Mouse (Mus musculus) hindbrain, embryonic 13.5 days (tissue): ENCODE results near the gene Mcam. TPM values are rescaled to one million over a fixed set of nuclear protein-coding genes. Genes with fewer than 3 reads are reported as not detected.
A peak's percentile ranks its signal among the peaks of the same experiment; 100 is the strongest.

ENCODE experiments used
- ATAC-seq: fragments of 200-750 bp; cut with Nextera tagmentation; 2 replicates; pipeline ENCODE4 v1.8.0; 2017; ENCODE audit warnings: moderate TSS enrichment; ENCODE audit not compliant: low FRiP score
- H3K27ac ChIP-seq: fragments of 300-500 bp; sonication (generic); 2 replicates; pipeline ENCODE4 v1.5.1; 2015; ENCODE audit warnings: inconsistent platforms, mild to moderate bottlenecking, moderate library complexity
- H3K27me3 ChIP-seq: fragments of 300-500 bp; sonication (generic); 2 replicates; pipeline ENCODE4 v1.6.1; 2015; ENCODE audit warnings: mild to moderate bottlenecking, inconsistent platforms
- H3K36me3 ChIP-seq: fragments of 300-500 bp; sonication (generic); 2 replicates; pipeline ENCODE4 v1.6.1; 2015; ENCODE audit warnings: mild to moderate bottlenecking, inconsistent platforms
- H3K4me1 ChIP-seq: fragments of 300-500 bp; sonication (generic); replicated peaks from 2 replicates; pipeline ENCODE4 v1.6.1; 2015; ENCODE audit warnings: inconsistent platforms
- H3K4me2 ChIP-seq: fragments of 300-500 bp; sonication (generic); 2 replicates; pipeline ENCODE4 v1.6.1; 2015; ENCODE audit warnings: inconsistent platforms, mild to moderate bottlenecking, moderate library complexity
- H3K4me3 ChIP-seq: fragments of 300-500 bp; sonication (generic); 2 replicates; pipeline ENCODE4 v1.5.1; 2015; ENCODE audit warnings: mild to moderate bottlenecking, inconsistent platforms
- H3K9ac ChIP-seq: fragments of 300-500 bp; sonication (generic); 2 replicates; pipeline ENCODE4 v1.6.1; 2015; ENCODE audit warnings: mild to moderate bottlenecking, inconsistent platforms
- H3K9me3 ChIP-seq: fragments of 300-500 bp; sonication (generic); 2 replicates; pipeline ENCODE4 v1.6.1; 2016; ENCODE audit warnings: inconsistent platforms
- WGBS: fragments of 180-500 bp; shearing (Covaris S2); methylation state at CpG from one replicate; pipeline ENCODE4 v1.1.7; 2015; 5-methylcytosine and 5-hydroxymethylcytosine counted together
- polyA plus RNA-seq: library from polyadenylated mRNA; unstranded; fragments of >200 nt; fragmentation: Nextera tagmentation; extraction: Ambion mirVana; gene quantifications from 2 replicates; pipeline ENCODE4 v1.2.1, GENCODE M21; 2015

Gene Mcam
- polyA plus RNA-seq, 1 experiment from 2014 or later: 13.1 TPM

GRCm38 (mm10) chr9:44130034-44130433 is 4.2 kb upstream of the Mcam start:
- Histone ChIP-seq H3K36me3 (no peaks in the 10 kb centered on the region), H3K4me3 (peak overlapping the region; percentile 37), H3K27me3 (peaks cover 63% of the 10 kb centered on the region), H3K4me1 (peaks cover 49% of the 10 kb centered on the region), H3K9me3 (no peaks in the 10 kb centered on the region), H3K27ac (peak overlapping the region; percentile 67), H3K4me2 (peak overlapping the region; percentile 62), H3K9ac (peak overlapping the region; percentile 68)
- WGBS: 1% methylated on average over 27 of the region's 27 CpGs
- peak; percentile 29; the same call in 1 of the 2 replicates for ATAC-seq

GRCm38 (mm10) chr9:44130581-44131275 is 3.5 kb upstream of the Mcam start:
- ATAC-seq: peak; percentile 26; the same call in 1 of the 2 replicates

GRCm38 (mm10) chr9:44131276-44131590 is 3.0 kb upstream of the Mcam start:
- peak overlapping the region; percentile 20; the same call in 1 of the 2 replicates for H3K9ac ChIP-seq
- H3K36me3 ChIP-seq: no peaks in the 10 kb centered on the region
- no peaks in the 10 kb centered on the region for H3K9me3 ChIP-seq
- no peak overlapping the region for H3K4me3 ChIP-seq
- no peak for ATAC-seq
- H3K27ac ChIP-seq: peak overlapping the region; percentile 66
- 39% methylated on average over 7 of the region's 7 CpGs for WGBS
- H3K4me2 ChIP-seq: no peak overlapping the region; the same call in 1 of the 2 replicates
- H3K4me1 ChIP-seq: peaks cover 54% of the 10 kb centered on the region
- peaks cover 75% of the 10 kb centered on the region for H3K27me3 ChIP-seq

More at GRCm38 (mm10) chr9:44130581-44131275, 3.5 kb upstream of the Mcam start:
- Histone ChIP-seq H3K4me3 (no peak overlapping the region), H3K4me1 (peaks cover 49% of the 10 kb centered on the region), H3K4me2 (peak overlapping the region; percentile 62), H3K36me3 (no peaks in the 10 kb centered on the region), H3K9ac (peak overlapping the region; percentile 68), H3K27me3 (peaks cover 70% of the 10 kb centered on the region), H3K27ac (peak overlapping the region; percentile 66), H3K9me3 (no peaks in the 10 kb centered on the region)
- 16% methylated on average over 19 of the region's 19 CpGs for WGBS

GRCm38 (mm10) chr9:44132200-44132599 is 2.1 kb upstream of the Mcam start:
- Histone ChIP-seq H3K9ac (no peak overlapping the region), H3K4me1 (peaks cover 56% of the 10 kb centered on the region), H3K36me3 (no peaks in the 10 kb centered on the region), H3K9me3 (no peaks in the 10 kb centered on the region), H3K4me2 (no peak overlapping the region), H3K4me3 (no peak overlapping the region), H3K27me3 (peaks cover 84% of the 10 kb centered on the region), H3K27ac (no peak overlapping the region)
- 62% methylated on average over 5 of the region's 5 CpGs for WGBS
- no peak for ATAC-seq

GRCm38 (mm10) chr9:44133287-44133686 is 982 bp upstream of the Mcam start:
- Histone ChIP-seq H3K27me3 (peaks cover 84% of the 10 kb centered on the region), H3K27ac (peak overlapping the region; percentile 18; the same call in 1 of the 2 replicates), H3K4me2 (peak overlapping the region; percentile 69)

GRCm38 (mm10) chr9:44134851-44135730 is 822 bp downstream of the Mcam start:
- Histone ChIP-seq H3K27ac (peak overlapping the region; percentile 32; the same call in 1 of the 2 replicates), H3K9me3 (no peaks in the 10 kb centered on the region), H3K9ac (peak overlapping the region; percentile 74), H3K4me1 (peaks cover 52% of the 10 kb centered on the region), H3K4me3 (peak overlapping the region; percentile 48), H3K4me2 (peak overlapping the region; percentile 69), H3K27me3 (peaks cover 70% of the 10 kb centered on the region), H3K36me3 (peaks cover 8% of the 10 kb centered on the region; the same call in 1 of the 2 replicates)
- 3% methylated on average over 49 of the region's 49 CpGs for WGBS
- no peak for ATAC-seq

More at GRCm38 (mm10) chr9:44133287-44133686, 982 bp upstream of the Mcam start:
- peaks cover 56% of the 10 kb centered on the region for H3K4me1 ChIP-seq
- H3K36me3 ChIP-seq: no peaks in the 10 kb centered on the region
- no peak overlapping the region for H3K9ac ChIP-seq
- no peaks in the 10 kb centered on the region for H3K9me3 ChIP-seq
- H3K4me3 ChIP-seq: peak overlapping the region; percentile 48; the same call in 1 of the 2 replicates
- 8% methylated on average over 2 of the region's 2 CpGs for WGBS
- ATAC-seq: no peak

- ATAC-seq: 0 out of 2 replicates have a peak, but pooled peaks have one; percentile 21
- WGBS: 63% methylated on average over 7 of the region's 7 CpGs
- H3K27me3 ChIP-seq: peaks cover 63% of the 10 kb centered on the region
These were observed 1.6 kb downstream of the Mcam start for GRCm38 (mm10) chr9:44135731-44136411.

GRCm38 (mm10) chr9:44137846-44138245 is 3.6 kb downstream of the Mcam start:
- Histone ChIP-seq H3K9me3 (no peaks in the 10 kb centered on the region), H3K4me1 (peaks cover 38% of the 10 kb centered on the region), H3K27me3 (peaks cover 43% of the 10 kb centered on the region), H3K9ac (no peak overlapping the region), H3K4me3 (no peak overlapping the region), H3K36me3 (peaks cover 24% of the 10 kb centered on the region), H3K4me2 (no peak overlapping the region), H3K27ac (no peak overlapping the region)
- no peak for ATAC-seq
- 81% methylated on average over 4 of the region's 4 CpGs for WGBS

More at GRCm38 (mm10) chr9:44135731-44136411, 1.6 kb downstream of the Mcam start:
- 0 out of 2 replicates have a peak overlapping the region, but pooled peaks have one; percentile 2 for H3K27ac ChIP-seq
- H3K9me3 ChIP-seq: no peaks in the 10 kb centered on the region
- peak overlapping the region; percentile 69 for H3K4me2 ChIP-seq
- peak overlapping the region; percentile 48 for H3K4me3 ChIP-seq
- peak overlapping the region; percentile 74; the same call in 1 of the 2 replicates for H3K9ac ChIP-seq
- peaks cover 14% of the 10 kb centered on the region; the same call in 1 of the 2 replicates for H3K36me3 ChIP-seq
- peaks cover 44% of the 10 kb centered on the region for H3K4me1 ChIP-seq

- Histone ChIP-seq H3K27ac (no peak overlapping the region), H3K4me1 (0 out of 2 replicates have a peak, but pooled peaks cover 3% of the 10 kb centered on the region), H3K4me3 (no peak overlapping the region), H3K4me2 (no peak overlapping the region), H3K36me3 (peaks cover 46% of the 10 kb centered on the region), H3K9ac (no peak overlapping the region), H3K27me3 (peaks cover 2% of the 10 kb centered on the region; the same call in 1 of the 2 replicates), H3K9me3 (no peaks in the 10 kb centered on the region)
- 69% methylated on average over 5 of the region's 5 CpGs for WGBS
- ATAC-seq: no peak
These were observed 7.7 kb downstream of the Mcam start for GRCm38 (mm10) chr9:44141951-44142350.

- H3K27me3 ChIP-seq: no peaks in the 10 kb centered on the region
- 71% methylated on average over 5 of the region's 5 CpGs for WGBS
- H3K9me3 ChIP-seq: no peaks in the 10 kb centered on the region
- peak overlapping the region; percentile 4; the same call in 1 of the 2 replicates for H3K27ac ChIP-seq
- ATAC-seq: no peak
- peaks cover 49% of the 10 kb centered on the region for H3K36me3 ChIP-seq
- H3K4me2 ChIP-seq: no peak overlapping the region
- H3K4me1 ChIP-seq: 0 out of 2 replicates have a peak, but pooled peaks cover 3% of the 10 kb centered on the region
- H3K4me3 ChIP-seq: no peak overlapping the region
- no peak overlapping the region for H3K9ac ChIP-seq
These were observed 9.2 kb downstream of the Mcam start for GRCm38 (mm10) chr9:44143421-44143820.

- Histone ChIP-seq H3K4me3 (no peak overlapping the region), H3K4me2 (no peak overlapping the region), H3K9ac (no peak overlapping the region), H3K4me1 (no peaks in the 10 kb centered on the region), H3K36me3 (peaks cover 55% of the 10 kb centered on the region), H3K27me3 (no peaks in the 10 kb centered on the region), H3K27ac (no peak overlapping the region), H3K9me3 (no peaks in the 10 kb centered on the region)
- 39% methylated on average over 6 of the region's 8 CpGs for WGBS
- ATAC-seq: no peak
These were observed 9.9 kb downstream of the Mcam start for GRCm38 (mm10) chr9:44144023-44144717.
